Mouse (Mus musculus) heart, embryonic 13.5 days (tissue): ENCODE measurements around the gene Cav2. TPM values are rescaled to one million over a fixed set of nuclear protein-coding genes. Genes with fewer than 3 reads are reported as not detected.

ENCODE experiments used
- ATAC-seq: fragments of 200-750 bp; cut with Nextera tagmentation; 2 replicates; pipeline ENCODE4 v1.8.0; 2017; ENCODE audit warnings: moderate TSS enrichment; ENCODE audit not compliant: insufficient number of reproducible peaks, low FRiP score, low TSS enrichment; ENCODE audit errors: extremely low read depth
- H3K27ac ChIP-seq: fragments of 300-500 bp; sonication (generic); replicated peaks from 2 replicates; pipeline ENCODE4 v1.5.1; 2015; ENCODE audit warnings: moderate library complexity, mild to moderate bottlenecking, inconsistent platforms
- H3K27me3 ChIP-seq: fragments of 300-500 bp; sonication (generic); replicated peaks from 2 replicates; pipeline ENCODE4 v1.6.1; 2015; ENCODE audit warnings: mild to moderate bottlenecking, inconsistent platforms
- H3K36me3 ChIP-seq: fragments of 300-500 bp; sonication (generic); 2 replicates; pipeline ENCODE4 v1.6.1; 2015; ENCODE audit warnings: mild to moderate bottlenecking, inconsistent platforms
- H3K4me1 ChIP-seq: fragments of 300-500 bp; sonication (generic); 2 replicates; pipeline ENCODE4 v1.6.1; 2015; ENCODE audit warnings: inconsistent platforms
- H3K4me2 ChIP-seq: fragments of 300-500 bp; sonication (generic); 2 replicates; pipeline ENCODE4 v1.6.1; 2015; ENCODE audit warnings: inconsistent platforms, mild to moderate bottlenecking, moderate library complexity
- H3K4me3 ChIP-seq: fragments of 300-500 bp; sonication (generic); 2 replicates; pipeline ENCODE4 v1.5.1; 2015; ENCODE audit warnings: moderate library complexity, mild to moderate bottlenecking, inconsistent platforms
- H3K9ac ChIP-seq: fragments of 300-500 bp; sonication (generic); 2 replicates; pipeline ENCODE4 v1.6.1; 2015; ENCODE audit warnings: inconsistent platforms, mild to moderate bottlenecking, moderate library complexity
- H3K9me3 ChIP-seq: fragments of 300-500 bp; sonication (generic); 2 replicates; pipeline ENCODE4 v1.6.1; 2016; ENCODE audit warnings: inconsistent platforms
- WGBS: fragments of 180-500 bp; shearing (Covaris S2); methylation state at CpG from one replicate; pipeline ENCODE4 v1.1.7; 2015; ENCODE audit warnings: mixed read lengths; 5-methylcytosine and 5-hydroxymethylcytosine counted together
- polyA plus RNA-seq: library from polyadenylated mRNA; unstranded; fragments of >200 nt; fragmentation: Nextera tagmentation; extraction: Ambion mirVana; gene quantifications from 2 replicates; pipeline ENCODE4 v1.2.1, GENCODE M21; 2015

The Cav2 gene
- polyA plus RNA-seq, 1 experiment from 2014 or later, result 23.4 TPM

- no peak overlapping the region for H3K4me2 ChIP-seq
- no peak for ATAC-seq
- H3K27me3 ChIP-seq, result no peaks in the 10 kb centered on the region
- no peak overlapping the region for H3K4me3 ChIP-seq
- 76% methylated on average over 2 of the region's 2 CpGs for WGBS
- H3K9me3 ChIP-seq, result no peaks in the 10 kb centered on the region
- H3K36me3 ChIP-seq, result no peaks in the 10 kb centered on the region
- H3K4me1 ChIP-seq, result peaks cover 34% of the 10 kb centered on the region
- no peak overlapping the region for H3K9ac ChIP-seq
- no peak overlapping the region for H3K27ac ChIP-seq
Measured at GRCm38 (mm10) chr6:17314241-17314640, 33.3 kb downstream of the Cav2 start.

GRCm38 (mm10) chr6:17314659-17315616 lies 34.0 kb downstream of the Cav2 start:
- 67% methylated on average over 5 of the region's 5 CpGs for WGBS
- Histone ChIP-seq H3K36me3 (no peaks in the 10 kb centered on the region), H3K4me1 (peaks cover 38% of the 10 kb centered on the region), H3K9me3 (no peaks in the 10 kb centered on the region), H3K27ac (no peak overlapping the region), H3K4me2 (no peak overlapping the region), H3K9ac (no peak overlapping the region), H3K27me3 (no peaks in the 10 kb centered on the region), H3K4me3 (no peak overlapping the region)
- no peak for ATAC-seq

- H3K27ac ChIP-seq, result peak overlapping the region; percentile 55
- WGBS, result 55% methylated on average over 15 of the region's 15 CpGs
- H3K9me3 ChIP-seq, result no peaks in the 10 kb centered on the region
- no peaks in the 10 kb centered on the region for H3K27me3 ChIP-seq
- H3K4me2 ChIP-seq, result no peak overlapping the region
- no peak overlapping the region for H3K9ac ChIP-seq
- H3K4me1 ChIP-seq, result peaks cover 38% of the 10 kb centered on the region
- no peaks in the 10 kb centered on the region for H3K36me3 ChIP-seq
- ATAC-seq, result no peak
- H3K4me3 ChIP-seq, result no peak overlapping the region
Measured at GRCm38 (mm10) chr6:17316294-17317166, 35.5 kb downstream of the Cav2 start.

- H3K27ac ChIP-seq, result 0 out of 2 replicates have a peak overlapping the region, but pooled peaks have one; percentile 55
- H3K9me3 ChIP-seq, result no peaks in the 10 kb centered on the region
- H3K27me3 ChIP-seq, result no peaks in the 10 kb centered on the region
- H3K9ac ChIP-seq, result no peak overlapping the region
- no peak overlapping the region for H3K4me2 ChIP-seq
- WGBS, result 14% methylated on average over 1 of the region's 1 CpGs
- no peak for ATAC-seq
- H3K36me3 ChIP-seq, result no peaks in the 10 kb centered on the region
- no peak overlapping the region for H3K4me3 ChIP-seq
- H3K4me1 ChIP-seq, result peaks cover 38% of the 10 kb centered on the region
Measured at GRCm38 (mm10) chr6:17317167-17317524, 36.2 kb downstream of the Cav2 start.

GRCm38 (mm10) chr6:17317944-17318343 lies 37.0 kb downstream of the Cav2 start:
- no peak overlapping the region for H3K4me2 ChIP-seq
- no peak for ATAC-seq
- H3K27ac ChIP-seq, result 0 out of 2 replicates have a peak overlapping the region, but pooled peaks have one; percentile 42
- peaks cover 38% of the 10 kb centered on the region for H3K4me1 ChIP-seq
- no peak overlapping the region for H3K9ac ChIP-seq
- WGBS, result 43% methylated on average over 1 of the region's 1 CpGs
- H3K9me3 ChIP-seq, result no peaks in the 10 kb centered on the region
- no peaks in the 10 kb centered on the region for H3K27me3 ChIP-seq
- H3K36me3 ChIP-seq, result no peaks in the 10 kb centered on the region
- no peak overlapping the region for H3K4me3 ChIP-seq

GRCm38 (mm10) chr6:17321976-17322375 lies 41.0 kb downstream of the Cav2 start:
- no peak overlapping the region for H3K4me3 ChIP-seq
- ATAC-seq, result no peak
- no peaks in the 10 kb centered on the region for H3K9me3 ChIP-seq
- WGBS, result 75% methylated on average over 6 of the region's 6 CpGs
- H3K27ac ChIP-seq, result no peak overlapping the region
- H3K36me3 ChIP-seq, result no peaks in the 10 kb centered on the region
- H3K4me2 ChIP-seq, result no peak overlapping the region
- peaks cover 37% of the 10 kb centered on the region for H3K4me1 ChIP-seq
- no peak overlapping the region for H3K9ac ChIP-seq
- no peaks in the 10 kb centered on the region for H3K27me3 ChIP-seq

- peak overlapping the region; percentile 62 for H3K4me2 ChIP-seq
- 39% methylated on average over 11 of the region's 11 CpGs for WGBS
- no peak overlapping the region for H3K27ac ChIP-seq
- H3K27me3 ChIP-seq, result no peaks in the 10 kb centered on the region
- peak overlapping the region; percentile 34 for H3K4me3 ChIP-seq
- no peak for ATAC-seq
- no peaks in the 10 kb centered on the region for H3K36me3 ChIP-seq
- peaks cover 19% of the 10 kb centered on the region for H3K4me1 ChIP-seq
- H3K9me3 ChIP-seq, result no peaks in the 10 kb centered on the region
- no peak overlapping the region; the same call in 1 of the 2 replicates for H3K9ac ChIP-seq
Measured at GRCm38 (mm10) chr6:17327216-17327615, 46.2 kb downstream of the Cav2 start.

GRCm38 (mm10) chr6:17329801-17330200 lies 48.8 kb downstream of the Cav2 start:
- H3K9ac ChIP-seq, result no peak overlapping the region
- no peak overlapping the region for H3K27ac ChIP-seq
- H3K4me2 ChIP-seq, result no peak overlapping the region
- 68% methylated on average over 3 of the region's 3 CpGs for WGBS
- no peaks in the 10 kb centered on the region for H3K36me3 ChIP-seq
- H3K27me3 ChIP-seq, result no peaks in the 10 kb centered on the region
- no peak for ATAC-seq
- no peak overlapping the region for H3K4me3 ChIP-seq
- H3K9me3 ChIP-seq, result no peaks in the 10 kb centered on the region
- peaks cover 19% of the 10 kb centered on the region for H3K4me1 ChIP-seq

GRCm38 (mm10) chr6:17337724-17338123 lies 56.7 kb downstream of the Cav2 start:
- no peaks in the 10 kb centered on the region for H3K9me3 ChIP-seq
- H3K4me1 ChIP-seq, result peaks cover 4% of the 10 kb centered on the region; the same call in 1 of the 2 replicates
- no peak overlapping the region for H3K27ac ChIP-seq
- 77% methylated on average over 2 of the region's 2 CpGs for WGBS
- H3K36me3 ChIP-seq, result peaks cover 8% of the 10 kb centered on the region
- no peak overlapping the region for H3K4me3 ChIP-seq
- no peaks in the 10 kb centered on the region for H3K27me3 ChIP-seq
- no peak overlapping the region for H3K4me2 ChIP-seq
- no peak overlapping the region for H3K9ac ChIP-seq
- no peak for ATAC-seq
